Mouse (Mus musculus) stomach, embryonic 15.5 days (tissue): ENCODE measurements around the gene Pdzd2. TPM values are rescaled to one million over a fixed set of nuclear protein-coding genes. Genes with fewer than 3 reads are reported as not detected.

ENCODE experiments used
- ATAC-seq: fragments of 200-750 bp; cut with Nextera tagmentation; 2 replicates; pipeline ENCODE4 v1.8.0; 2017; ENCODE audit warnings: low read depth, moderate number of reproducible peaks, moderate TSS enrichment; ENCODE audit not compliant: insufficient read depth, low FRiP score
- H3K27ac ChIP-seq: fragments of 300-500 bp; sonication (generic); 2 replicates; pipeline ENCODE4 v1.5.1; 2015; ENCODE audit warnings: mild to moderate bottlenecking, inconsistent platforms
- H3K27me3 ChIP-seq: fragments of 300-500 bp; sonication (generic); replicated peaks from 2 replicates; pipeline ENCODE4 v1.6.1; 2015; ENCODE audit warnings: inconsistent platforms
- H3K36me3 ChIP-seq: fragments of 300-500 bp; sonication (generic); 2 replicates; pipeline ENCODE4 v1.6.1; 2015; ENCODE audit warnings: inconsistent platforms
- H3K4me1 ChIP-seq: fragments of 300-500 bp; sonication (generic); 2 replicates; pipeline ENCODE4 v1.6.1; 2015; ENCODE audit warnings: inconsistent platforms
- H3K4me2 ChIP-seq: fragments of 300-500 bp; sonication (generic); 2 replicates; pipeline ENCODE4 v1.6.1; 2015; ENCODE audit warnings: mild to moderate bottlenecking, inconsistent platforms
- H3K4me3 ChIP-seq: fragments of 300-500 bp; sonication (generic); replicated peaks from 2 replicates; pipeline ENCODE4 v1.5.1; 2015; ENCODE audit warnings: inconsistent platforms
- H3K9ac ChIP-seq: fragments of 300-500 bp; sonication (generic); 2 replicates; pipeline ENCODE4 v1.6.1; 2015; ENCODE audit warnings: inconsistent platforms
- H3K9me3 ChIP-seq: fragments of 300-500 bp; sonication (generic); 2 replicates; pipeline ENCODE4 v1.6.1; 2016; ENCODE audit warnings: inconsistent platforms
- WGBS: fragments of 180-500 bp; shearing (Covaris S2); methylation state at CpG from one replicate; pipeline ENCODE4 v1.1.7; 2015; 5-methylcytosine and 5-hydroxymethylcytosine counted together
- polyA plus RNA-seq: library from polyadenylated mRNA; unstranded; fragments of >200 nt; fragmentation: Nextera tagmentation; extraction: Ambion mirVana; gene quantifications from 2 replicates; pipeline ENCODE4 v1.2.1, GENCODE M21; 2015

Pdzd2 gene
- polyA plus RNA-seq, 1 experiment from 2014 or later, result 28.3 TPM

GRCm38 (mm10) chr15:12689716-12690381, 49.9 kb downstream of the Pdzd2 start:
- no peaks in the 10 kb centered on the region for H3K9me3 ChIP-seq
- WGBS, result 70% methylated on average over 7 of the region's 7 CpGs
- no peaks in the 10 kb centered on the region for H3K36me3 ChIP-seq
- H3K27ac ChIP-seq, result no peak overlapping the region
- no peaks in the 10 kb centered on the region for H3K4me1 ChIP-seq
- H3K4me2 ChIP-seq, result no peak overlapping the region
- H3K4me3 ChIP-seq, result no peak overlapping the region
- no peak for ATAC-seq
- H3K9ac ChIP-seq, result no peak overlapping the region
- H3K27me3 ChIP-seq, result no peaks in the 10 kb centered on the region

DNA sequence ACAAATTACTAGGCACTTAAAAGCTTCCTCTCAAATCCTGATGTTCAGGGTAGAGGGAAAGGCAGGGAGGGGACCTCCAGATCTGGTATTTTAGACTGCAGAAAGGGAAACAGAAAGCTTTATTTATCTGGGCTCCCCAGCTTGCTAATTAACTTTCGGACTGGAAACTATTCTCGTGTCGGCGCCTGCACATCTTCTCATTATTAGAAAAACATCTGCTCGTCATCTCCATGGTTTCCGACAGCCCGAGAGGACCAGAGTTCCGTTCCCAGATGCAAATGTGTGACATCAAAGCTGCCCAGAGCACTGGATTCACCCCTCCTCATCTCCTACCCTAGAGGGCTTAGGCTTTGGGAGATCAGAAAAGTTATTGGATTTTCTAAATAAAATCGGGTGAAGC, 57.2 kb downstream of the Pdzd2 start:
- 43% methylated on average over 9 of the region's 9 CpGs for WGBS
- Histone ChIP-seq H3K4me1 (0 out of 2 replicates have a peak, but pooled peaks cover 7% of the 10 kb centered on the region), H3K27me3 (no peaks in the 10 kb centered on the region), H3K4me3 (no peak overlapping the region), H3K36me3 (no peaks in the 10 kb centered on the region), H3K9ac (no peak overlapping the region), H3K4me2 (no peak overlapping the region), H3K27ac (peak overlapping the region; percentile 26; the same call in 1 of the 2 replicates), H3K9me3 (no peaks in the 10 kb centered on the region)
- ATAC-seq, result no peak

- H3K27ac ChIP-seq, result no peak overlapping the region
- 76% methylated on average over 2 of the region's 2 CpGs for WGBS
Observed at GRCm38 (mm10) chr15:12681891-12682290, 57.8 kb downstream of the Pdzd2 start.

GRCm38 (mm10) chr15:12680750-12681149, 59.0 kb downstream of the Pdzd2 start:
- no peak overlapping the region for H3K4me3 ChIP-seq
- no peaks in the 10 kb centered on the region for H3K9me3 ChIP-seq
- no peak overlapping the region for H3K9ac ChIP-seq
- peak; percentile 78 for ATAC-seq
- 36% methylated on average over 7 of the region's 7 CpGs for WGBS
- H3K27ac ChIP-seq, result peak overlapping the region; percentile 71
- H3K36me3 ChIP-seq, result no peaks in the 10 kb centered on the region
- H3K4me2 ChIP-seq, result no peak overlapping the region
- H3K4me1 ChIP-seq, result 0 out of 2 replicates have a peak, but pooled peaks cover 7% of the 10 kb centered on the region
- H3K27me3 ChIP-seq, result no peaks in the 10 kb centered on the region

More at GRCm38 (mm10) chr15:12681891-12682290, 57.8 kb downstream of the Pdzd2 start:
- Histone ChIP-seq H3K4me1 (0 out of 2 replicates have a peak, but pooled peaks cover 7% of the 10 kb centered on the region), H3K9ac (no peak overlapping the region), H3K27me3 (no peaks in the 10 kb centered on the region), H3K9me3 (no peaks in the 10 kb centered on the region), H3K4me3 (no peak overlapping the region), H3K4me2 (no peak overlapping the region), H3K36me3 (no peaks in the 10 kb centered on the region)
- ATAC-seq, result no peak

DNA sequence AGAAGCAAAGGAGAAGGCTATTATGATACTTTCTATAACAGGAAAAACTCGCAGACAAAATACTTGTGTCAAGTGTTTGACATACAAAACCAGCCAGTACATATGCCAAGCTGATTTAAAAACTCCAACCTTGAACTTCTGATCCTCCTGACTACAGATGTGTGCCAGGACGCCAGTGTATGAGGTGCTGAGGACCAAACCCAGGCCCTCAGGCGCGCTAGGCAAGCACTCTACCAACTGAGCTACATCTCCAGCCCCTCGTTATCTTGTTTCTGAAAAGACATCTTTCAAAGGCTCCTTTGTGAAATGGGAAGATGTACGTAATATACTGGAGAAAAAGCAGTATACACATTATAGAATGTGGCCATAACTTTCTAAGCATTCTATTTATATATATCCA, 59.7 kb downstream of the Pdzd2 start:
- 84% methylated on average over 6 of the region's 6 CpGs for WGBS
- no peaks in the 10 kb centered on the region for H3K36me3 ChIP-seq
- no peak overlapping the region; the same call in 1 of the 2 replicates for H3K27ac ChIP-seq
- H3K27me3 ChIP-seq, result no peaks in the 10 kb centered on the region
- ATAC-seq, result no peak
- H3K9me3 ChIP-seq, result no peaks in the 10 kb centered on the region
- 0 out of 2 replicates have a peak, but pooled peaks cover 7% of the 10 kb centered on the region for H3K4me1 ChIP-seq
- H3K4me2 ChIP-seq, result no peak overlapping the region
- no peak overlapping the region for H3K4me3 ChIP-seq
- H3K9ac ChIP-seq, result no peak overlapping the region

DNA sequence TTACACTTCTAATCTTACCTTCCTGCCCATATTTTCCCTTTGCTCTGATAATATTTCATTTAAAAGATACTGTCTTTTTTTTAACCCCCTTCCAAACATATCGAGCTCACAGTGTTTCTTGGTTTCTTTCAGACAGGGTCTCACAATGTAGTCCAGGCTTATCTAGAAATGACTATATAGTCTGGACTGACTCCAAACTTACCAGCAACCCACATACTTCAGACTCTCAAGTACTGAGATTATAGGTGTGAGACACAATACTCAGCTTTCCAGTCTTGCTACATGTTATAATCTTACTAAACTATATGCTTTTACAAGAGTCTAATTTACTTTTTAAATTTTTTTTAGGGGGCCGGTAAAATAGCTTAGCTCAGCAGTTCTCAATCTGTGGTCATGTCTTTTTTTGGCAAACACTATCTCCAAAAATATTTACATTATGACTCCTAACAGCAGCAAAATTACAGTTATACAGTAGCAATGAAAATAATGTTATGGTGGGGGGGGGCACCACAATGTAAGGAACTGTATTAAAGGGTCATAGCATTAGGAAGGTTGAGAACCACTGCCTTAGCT, 61.1 kb downstream of the Pdzd2 start:
- H3K9me3 ChIP-seq, result no peaks in the 10 kb centered on the region
- ATAC-seq, result no peak
- H3K27me3 ChIP-seq, result no peaks in the 10 kb centered on the region
- no peak overlapping the region for H3K27ac ChIP-seq
- H3K36me3 ChIP-seq, result no peaks in the 10 kb centered on the region
- 52% methylated on average over 2 of the region's 2 CpGs for WGBS
- no peak overlapping the region for H3K4me3 ChIP-seq
- 0 out of 2 replicates have a peak, but pooled peaks cover 7% of the 10 kb centered on the region for H3K4me1 ChIP-seq
- H3K4me2 ChIP-seq, result no peak overlapping the region
- no peak overlapping the region for H3K9ac ChIP-seq

DNA sequence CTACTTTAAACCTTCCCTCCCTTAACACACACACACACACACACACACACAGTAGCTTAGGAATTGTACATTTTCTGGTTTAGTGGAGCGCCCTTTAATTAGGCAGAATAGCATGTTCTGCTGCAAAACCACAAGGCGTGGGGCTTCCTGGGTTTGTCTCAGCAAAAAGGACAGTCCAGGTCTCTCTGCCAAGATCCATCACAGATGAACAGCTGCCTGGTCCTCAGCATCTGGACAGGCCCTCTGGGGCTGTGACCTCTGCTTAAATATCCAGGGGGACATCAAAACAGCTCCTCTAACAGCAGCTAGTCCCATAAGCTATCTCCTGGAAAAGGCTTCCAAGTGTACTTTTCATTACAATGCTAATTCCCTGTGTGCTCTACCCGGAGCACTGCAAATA, 64.4 kb downstream of the Pdzd2 start:
- Histone ChIP-seq H3K27me3 (no peaks in the 10 kb centered on the region), H3K9ac (no peak overlapping the region), H3K36me3 (no peaks in the 10 kb centered on the region), H3K4me1 (no peaks in the 10 kb centered on the region), H3K4me3 (no peak overlapping the region), H3K27ac (no peak overlapping the region), H3K4me2 (no peak overlapping the region), H3K9me3 (no peaks in the 10 kb centered on the region)
- no peak for ATAC-seq
- WGBS, result 68% methylated on average over 3 of the region's 3 CpGs

DNA sequence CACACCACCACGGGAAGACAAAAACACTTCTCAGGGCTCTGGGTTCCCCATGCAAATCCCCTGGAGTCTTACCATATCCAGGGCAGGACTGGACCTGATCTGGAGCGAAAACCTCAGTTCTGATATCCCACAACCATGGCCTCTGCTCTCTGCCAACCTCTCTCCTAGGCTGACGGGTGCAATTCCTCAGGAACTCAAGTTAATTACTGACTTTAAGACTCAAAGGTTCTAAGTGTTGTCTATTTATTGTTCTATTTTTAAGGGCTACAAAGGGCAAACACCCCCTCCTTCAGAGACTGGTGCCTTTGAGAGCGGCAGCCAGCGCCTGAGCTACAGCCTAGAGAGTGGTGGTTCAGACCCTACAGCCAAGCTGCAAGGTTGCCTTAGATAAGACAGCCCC, 65.7 kb downstream of the Pdzd2 start:
- Histone ChIP-seq H3K4me3 (no peak overlapping the region), H3K27me3 (no peaks in the 10 kb centered on the region), H3K27ac (no peak overlapping the region), H3K36me3 (no peaks in the 10 kb centered on the region), H3K4me1 (no peaks in the 10 kb centered on the region), H3K4me2 (no peak overlapping the region), H3K9me3 (no peaks in the 10 kb centered on the region), H3K9ac (no peak overlapping the region)
- 90% methylated on average over 5 of the region's 5 CpGs for WGBS
- no peak for ATAC-seq

- Histone ChIP-seq H3K4me1 (peaks cover 6% of the 10 kb centered on the region; the same call in 1 of the 2 replicates), H3K9me3 (no peaks in the 10 kb centered on the region), H3K36me3 (no peaks in the 10 kb centered on the region), H3K9ac (no peak overlapping the region), H3K27ac (no peak overlapping the region), H3K27me3 (no peaks in the 10 kb centered on the region), H3K4me2 (peak overlapping the region; percentile 26), H3K4me3 (no peak overlapping the region)
- 44% methylated on average over 21 of the region's 21 CpGs for WGBS
- no peak for ATAC-seq
Observed at GRCm38 (mm10) chr15:12667760-12668520, 71.8 kb downstream of the Pdzd2 start.

DNA sequence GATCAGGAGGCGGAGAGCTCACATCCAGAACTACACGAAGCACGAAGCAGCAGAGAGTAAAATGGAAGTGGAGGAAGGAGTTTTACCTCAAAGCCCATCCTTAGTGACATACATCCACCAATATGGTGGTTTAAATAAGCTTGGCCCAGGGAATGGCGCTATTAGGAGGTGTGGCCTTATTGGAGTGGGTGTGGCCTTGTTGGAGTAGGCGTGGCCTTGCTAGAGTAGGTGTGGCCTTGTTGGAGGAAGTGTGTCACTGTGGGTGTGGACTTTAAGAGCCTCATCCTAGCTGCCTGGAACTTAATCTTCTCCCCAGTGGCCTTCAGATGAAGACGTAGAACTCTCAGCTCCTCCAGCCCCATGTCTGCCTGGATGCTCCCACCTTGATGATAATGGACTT, 73.8 kb downstream of the Pdzd2 start:
- no peak overlapping the region for H3K27ac ChIP-seq
- H3K27me3 ChIP-seq, result no peaks in the 10 kb centered on the region
- no peak for ATAC-seq
- H3K9me3 ChIP-seq, result no peaks in the 10 kb centered on the region
- WGBS, result 90% methylated on average over 6 of the region's 6 CpGs
- H3K4me1 ChIP-seq, result peaks cover 6% of the 10 kb centered on the region; the same call in 1 of the 2 replicates
- no peak overlapping the region for H3K4me3 ChIP-seq
- H3K9ac ChIP-seq, result no peak overlapping the region
- no peaks in the 10 kb centered on the region for H3K36me3 ChIP-seq
- H3K4me2 ChIP-seq, result no peak overlapping the region

DNA sequence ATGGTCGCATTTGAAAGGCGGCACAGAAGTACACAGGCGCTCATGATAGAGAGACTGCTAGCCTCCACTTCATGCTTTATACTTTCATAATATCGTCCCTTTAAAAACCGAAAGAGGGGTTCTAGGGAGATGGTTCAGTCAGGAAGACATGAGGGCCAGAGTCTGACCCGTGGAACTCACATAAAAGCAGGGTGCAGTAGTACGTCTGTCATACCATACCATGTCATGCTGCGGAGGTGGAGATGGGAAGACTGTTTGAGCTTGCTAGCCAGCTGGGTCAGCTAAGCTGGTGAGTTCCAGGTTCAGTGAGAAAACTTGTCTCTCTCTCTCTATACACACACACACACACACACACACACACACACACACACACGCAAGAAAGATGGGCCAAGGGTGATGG, 76.4 kb downstream of the Pdzd2 start:
- no peak for ATAC-seq
- WGBS, result 87% methylated on average over 9 of the region's 9 CpGs
- H3K27ac ChIP-seq, result no peak overlapping the region

GRCm38 (mm10) chr15:12660320-12660719, 79.4 kb downstream of the Pdzd2 start:
- Histone ChIP-seq H3K9me3 (no peaks in the 10 kb centered on the region), H3K27ac (no peak overlapping the region), H3K4me1 (no peaks in the 10 kb centered on the region), H3K36me3 (no peaks in the 10 kb centered on the region), H3K9ac (no peak overlapping the region), H3K4me3 (no peak overlapping the region), H3K4me2 (no peak overlapping the region), H3K27me3 (no peaks in the 10 kb centered on the region)
- WGBS, result 76% methylated on average over 9 of the region's 9 CpGs
- no peak for ATAC-seq

More for the DNA sequence above, 76.4 kb downstream of the Pdzd2 start:
- Histone ChIP-seq H3K4me3 (no peak overlapping the region), H3K9ac (no peak overlapping the region), H3K36me3 (no peaks in the 10 kb centered on the region), H3K9me3 (no peaks in the 10 kb centered on the region), H3K4me2 (no peak overlapping the region), H3K4me1 (peaks cover 6% of the 10 kb centered on the region; the same call in 1 of the 2 replicates), H3K27me3 (no peaks in the 10 kb centered on the region)
